Mouse (Mus musculus) left cerebral cortex, adult 9 months (tissue): ENCODE measurements around the gene Dnajb13.
A peak's percentile ranks its signal among the peaks of the same experiment; 100 is the strongest.

Experiments
- DNase-seq, 2 experiments: peaks; one replicate each; pipeline ENCODE4 v3.0.0; 2022; ENCODE audit warnings: low spot score in 2 of 2

The Dnajb13 gene

GRCm38 (mm10) chr7:100514573-100514972 lies at the start of gene Dnajb13:
Dnajb13 (minus strand) TSS chr7:100514960.
- DNase-seq: no peak

DNA sequence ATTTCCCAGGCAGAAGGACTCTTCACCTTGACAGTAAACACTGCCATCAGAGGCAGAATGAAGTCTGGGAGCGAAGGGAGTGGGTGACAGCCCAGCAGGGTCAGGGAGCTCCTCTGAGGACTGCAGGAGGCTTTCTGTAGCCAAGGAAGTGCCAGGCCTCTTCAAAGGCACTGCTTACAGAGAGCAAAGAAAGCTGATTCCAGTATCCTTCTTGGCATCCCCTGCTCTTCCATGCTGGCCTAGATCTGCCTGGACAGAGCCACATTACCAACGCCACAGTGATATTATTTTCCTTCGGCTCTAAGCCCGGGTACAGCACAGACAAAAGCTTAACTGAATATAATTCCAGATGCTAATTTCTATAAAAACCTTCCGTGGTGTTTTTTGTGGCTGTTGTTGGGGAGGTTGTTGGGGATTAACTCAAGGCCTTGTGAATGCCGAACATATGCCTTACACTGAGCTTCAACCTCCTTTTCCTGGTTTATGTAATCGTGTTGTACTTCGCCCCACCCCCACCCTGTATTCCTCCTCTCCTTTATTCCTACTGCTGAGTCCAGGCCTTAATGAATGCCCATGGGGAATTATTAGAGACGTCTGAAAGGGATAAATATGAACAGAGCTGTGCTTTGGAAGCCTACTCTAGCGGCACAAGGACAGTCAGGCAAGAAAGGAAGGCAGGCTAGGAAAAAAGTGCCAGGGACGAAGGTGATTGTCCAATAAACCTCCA lies 47.3 kb upstream of the Dnajb13 start:
- DNase-seq: peak in 1 of 2 experiments; percentile 13

DNA sequence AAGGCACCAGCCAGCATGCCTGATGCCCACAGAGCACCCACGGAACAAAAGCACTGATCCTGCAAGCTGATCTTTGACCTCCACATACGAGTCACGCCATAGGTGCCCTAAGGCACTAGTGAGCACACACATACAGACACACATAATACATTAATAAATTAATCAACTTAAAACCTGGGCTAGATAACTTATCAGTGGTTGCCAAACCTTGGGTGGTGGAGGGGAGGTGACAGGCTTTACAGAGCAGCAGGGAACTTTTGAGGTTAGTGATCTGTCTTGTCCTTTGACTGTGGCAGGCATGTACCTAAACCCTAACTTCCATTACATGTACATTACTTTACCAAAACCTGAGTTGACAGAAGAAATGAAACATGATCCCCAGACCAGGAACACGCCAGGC lies 44.6 kb upstream of the Dnajb13 start:
- DNase-seq: no peak

- no peak for DNase-seq
These were observed 42.5 kb upstream of the Dnajb13 start for GRCm38 (mm10) chr7:100557241-100557640.

DNA sequence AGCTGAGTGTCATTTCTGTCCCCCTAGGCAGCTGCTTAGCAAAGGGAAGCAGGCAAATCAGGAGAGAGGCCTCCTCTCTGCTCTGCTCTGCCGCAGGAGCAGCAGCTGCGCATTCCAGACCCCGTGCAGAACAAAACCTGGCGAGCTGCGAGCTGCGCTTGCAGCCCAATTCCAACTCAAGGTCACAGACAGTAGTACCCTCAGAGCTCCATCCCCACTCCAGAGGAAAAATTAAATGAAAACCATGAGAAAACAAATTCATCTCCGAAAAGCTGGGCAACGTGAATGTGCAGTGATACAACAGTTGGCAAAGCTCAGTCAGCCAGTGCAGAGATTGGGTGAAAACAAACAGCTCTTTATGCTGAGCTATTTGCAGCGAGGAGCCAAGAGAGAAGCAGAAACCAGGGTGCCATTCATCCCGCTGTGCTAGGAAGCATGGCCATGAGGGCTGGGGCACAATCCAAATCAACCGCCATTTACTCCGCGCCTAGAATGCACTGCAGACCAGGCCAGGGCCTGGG lies 40.7 kb upstream of the Dnajb13 start:
- DNase-seq: peak; percentile 60 to 72

DNA sequence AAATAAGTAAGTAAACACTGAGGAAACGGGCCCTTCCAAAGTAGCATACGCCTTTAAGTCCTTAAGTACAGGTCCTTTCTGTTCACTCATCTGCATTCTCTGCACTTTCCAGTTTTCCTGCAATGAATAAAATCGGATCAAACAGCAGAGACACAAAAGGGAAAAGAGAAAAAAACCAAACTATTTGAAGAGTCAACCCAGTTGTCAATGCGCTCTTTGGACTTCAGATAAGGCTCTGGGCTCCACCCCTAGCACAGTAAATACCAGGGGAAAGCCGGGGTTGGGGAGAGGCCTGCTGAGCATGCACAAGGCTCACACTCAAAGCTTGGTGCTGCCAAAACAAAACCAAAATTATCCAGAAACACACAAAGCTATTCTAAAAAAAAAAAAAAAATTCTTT lies 40.2 kb upstream of the Dnajb13 start:
- no peak for DNase-seq

DNA sequence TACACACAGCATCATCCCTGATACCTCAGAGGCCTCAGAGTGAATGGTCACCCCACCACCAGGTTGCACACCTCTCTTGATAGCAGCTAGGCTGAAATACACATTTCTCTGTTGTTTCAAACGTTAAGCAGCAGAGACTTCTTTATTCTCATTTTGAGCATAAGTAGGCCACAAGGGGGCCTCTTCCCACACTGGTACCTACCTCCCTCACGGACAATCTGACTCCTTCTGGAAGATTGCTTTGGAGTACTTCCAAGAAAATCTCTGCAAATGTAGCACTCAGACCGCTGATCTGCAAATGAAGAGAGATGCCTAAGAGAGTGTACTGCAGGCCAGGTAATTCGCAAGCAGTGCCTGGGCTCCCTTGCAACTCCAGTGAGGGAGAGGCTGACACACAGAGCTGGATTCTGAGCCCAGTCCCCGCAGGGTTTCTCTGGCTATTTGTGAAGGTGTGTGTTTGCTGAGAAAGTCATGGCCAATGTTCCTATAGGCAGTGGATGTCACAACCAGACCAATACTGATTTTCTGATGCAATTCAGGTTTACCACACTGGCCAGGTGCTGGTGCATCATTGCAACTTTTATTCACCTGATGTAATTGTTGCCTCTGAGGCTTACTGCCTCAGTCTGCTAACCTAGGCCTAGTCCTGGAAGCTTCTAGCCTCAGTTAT lies 35.7 kb upstream of the Dnajb13 start:
- peak in 1 of 2 experiments; percentile 75 for DNase-seq

DNA sequence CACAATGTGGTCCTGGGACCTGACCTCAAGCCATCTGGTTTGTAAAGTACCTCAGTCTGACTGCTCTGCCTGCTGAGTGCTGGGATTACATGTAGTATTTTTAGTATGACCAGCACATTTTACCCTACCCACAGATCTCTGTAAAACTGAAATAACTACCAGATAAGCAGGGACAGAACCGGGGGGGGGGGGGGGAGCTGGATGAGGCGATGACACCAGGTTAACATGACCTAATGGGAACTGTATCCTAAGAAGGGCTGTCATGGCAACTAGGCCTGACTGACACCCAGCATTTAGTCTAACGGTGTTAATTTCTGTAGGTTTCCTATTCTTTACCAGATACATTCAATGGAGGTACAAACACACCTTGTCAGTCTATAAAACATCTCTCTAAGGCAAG lies 35.0 kb upstream of the Dnajb13 start:
- DNase-seq: no peak

GRCm38 (mm10) chr7:100547631-100548030 lies 32.9 kb upstream of the Dnajb13 start:
- no peak for DNase-seq

- DNase-seq: no peak
These were observed 29.7 kb upstream of the Dnajb13 start for GRCm38 (mm10) chr7:100544437-100544836.

DNA sequence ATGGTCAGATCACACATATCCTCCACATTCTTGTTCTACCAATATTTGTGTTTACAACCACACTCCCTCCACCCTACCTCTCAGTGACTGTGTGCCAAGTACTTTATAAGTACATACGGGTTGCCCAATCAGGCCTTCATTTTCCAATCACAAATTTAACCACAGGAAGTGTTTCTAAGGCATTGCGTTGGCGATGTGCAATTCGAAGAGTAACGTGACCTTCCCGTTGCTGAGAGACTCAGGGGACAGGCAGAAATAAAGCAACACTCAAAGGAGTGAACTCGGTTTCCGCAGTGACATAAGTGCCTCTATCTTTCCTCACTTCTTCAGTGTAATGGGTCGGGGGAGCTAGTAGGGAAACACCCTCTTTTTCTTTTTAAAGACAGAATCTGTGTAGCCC lies 24.8 kb upstream of the Dnajb13 start:
- DNase-seq: no peak

- no peak for DNase-seq
These were observed 22.8 kb upstream of the Dnajb13 start for GRCm38 (mm10) chr7:100537519-100537902.

GRCm38 (mm10) chr7:100536804-100537518 lies 22.2 kb upstream of the Dnajb13 start, which contains the start of gene Coa4:
Coa4 (plus strand) TSS chr7:100537071.
- peak; percentile 84 to 89 for DNase-seq

GRCm38 (mm10) chr7:100535831-100536230 lies 21.1 kb upstream of the Dnajb13 start:
- DNase-seq: no peak

- DNase-seq: no peak
These were observed 19.5 kb upstream of the Dnajb13 start for GRCm38 (mm10) chr7:100534216-100534615.

DNA sequence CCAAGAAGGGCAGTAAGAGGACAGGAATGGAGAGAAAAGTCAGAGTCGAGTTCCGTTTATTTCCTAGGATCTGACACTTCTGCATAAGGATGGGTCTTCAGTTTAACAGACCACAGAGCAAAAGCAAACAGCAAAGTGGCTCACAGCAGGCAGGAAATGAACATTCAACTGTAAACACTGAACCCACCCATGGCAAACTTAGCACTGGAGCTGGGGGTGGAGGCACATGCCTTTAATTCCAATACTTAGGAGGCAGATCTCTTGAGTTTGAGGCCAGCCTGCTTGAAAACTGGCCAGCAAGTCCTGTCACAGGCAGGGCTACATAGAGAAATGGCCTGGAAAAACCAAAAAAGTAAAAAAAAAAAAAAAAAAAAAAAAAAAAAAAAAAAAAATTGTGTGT lies 18.7 kb upstream of the Dnajb13 start:
- DNase-seq: no peak

DNA sequence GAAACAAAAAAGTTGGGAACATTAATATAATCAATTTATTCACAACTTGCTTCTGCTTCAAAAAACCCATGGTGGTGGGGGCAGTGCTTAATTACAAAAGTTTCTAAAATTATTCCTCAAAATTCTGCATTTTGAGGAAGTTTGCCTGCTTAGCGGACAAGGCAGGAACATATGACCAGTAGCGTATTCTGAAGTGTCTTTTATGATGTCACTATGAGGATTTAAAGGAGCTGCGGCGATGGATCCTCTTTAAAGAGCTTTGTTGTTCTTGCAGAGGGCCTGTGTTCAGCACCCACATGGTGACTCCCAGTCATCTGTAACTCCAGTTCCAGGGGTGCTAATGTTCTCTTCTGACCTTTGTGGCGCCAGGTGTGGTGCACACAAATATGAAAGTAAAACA lies 16.0 kb upstream of the Dnajb13 start:
- DNase-seq: no peak

DNA sequence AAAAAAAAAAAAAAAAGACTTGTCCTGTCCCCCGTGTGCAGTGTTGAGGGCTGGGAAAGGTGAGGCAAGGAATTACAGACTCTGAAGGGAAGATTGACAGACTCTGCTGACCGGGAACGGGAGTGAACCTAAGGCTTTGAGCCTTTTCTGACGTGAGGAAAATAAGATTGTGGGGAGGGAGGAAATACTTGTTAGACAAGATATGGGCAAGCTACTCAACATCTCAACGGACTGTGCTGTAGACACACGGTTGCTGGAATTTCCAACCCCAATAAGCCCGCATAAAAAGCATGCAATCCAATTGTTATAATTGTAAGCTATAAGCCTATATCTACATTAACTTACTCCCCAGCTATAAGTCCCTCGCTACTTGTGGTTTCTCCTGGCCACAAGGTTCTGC lies 9.9 kb upstream of the Dnajb13 start:
- DNase-seq: no peak

DNA sequence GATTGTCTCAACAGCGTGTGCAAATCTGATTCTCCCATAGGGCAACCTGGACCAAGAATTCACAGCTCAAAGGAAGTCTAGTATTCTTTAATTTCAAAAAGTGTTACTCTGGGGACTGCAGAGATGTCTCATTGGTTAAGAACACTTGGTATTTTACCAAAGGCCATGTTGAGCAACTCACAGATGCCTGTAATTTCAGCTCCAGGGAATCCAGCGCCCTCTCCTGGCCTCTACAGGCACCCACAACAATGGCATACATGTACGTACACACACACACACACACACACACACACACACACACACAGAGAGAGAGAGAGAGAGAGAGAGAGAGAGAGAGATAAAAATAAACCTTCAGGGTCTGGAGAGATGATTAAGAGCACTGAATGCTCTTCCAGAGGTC lies 7.5 kb upstream of the Dnajb13 start:
- no peak for DNase-seq

GRCm38 (mm10) chr7:100520663-100521285 lies 6.0 kb upstream of the Dnajb13 start:
- DNase-seq: peak in 1 of 2 experiments; percentile 84

GRCm38 (mm10) chr7:100520204-100520603 lies 5.4 kb upstream of the Dnajb13 start:
- DNase-seq: no peak

DNA sequence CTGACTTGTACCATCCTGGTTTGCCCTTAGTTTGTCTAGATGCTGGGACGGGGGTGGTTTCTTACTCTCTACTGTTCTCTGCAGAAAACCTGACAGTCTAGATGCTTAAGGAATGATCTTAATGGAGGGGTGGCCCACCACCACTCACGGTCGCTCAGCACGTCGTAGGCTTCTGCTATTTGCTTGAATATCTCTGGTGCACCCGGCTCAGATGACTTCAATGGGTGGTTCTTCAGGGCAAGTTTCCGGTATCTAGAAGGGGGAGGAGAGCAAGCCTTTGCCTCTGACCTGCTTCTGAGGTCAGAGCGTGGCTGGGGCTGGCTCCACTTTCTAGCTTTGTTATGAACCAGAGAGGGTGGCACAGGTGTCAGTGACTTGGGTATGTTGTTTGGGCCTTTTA lies 3.2 kb downstream of the Dnajb13 start:
- no peak for DNase-seq
